Mouse (Mus musculus) cerebellum, adult 11 months (tissue): ENCODE results near the gene Pias3.
"Not testable (repeated sequence)": the region's sequence is repeated elsewhere in the genome, so short reads cannot be mapped to it uniquely, and the experiment has no call there.

Experiments used
- DNase-seq: peaks from one replicate; pipeline ENCODE4 v3.0.0; 2022

Pias3 gene

GRCm38 (mm10) chr3:96686057-96686456 is 10.1 kb upstream of the Pias3 start:
- not testable (repeated sequence) for DNase-seq

GRCm38 (mm10) chr3:96688854-96689253 is 7.3 kb upstream of the Pias3 start:
- no peak for DNase-seq

GRCm38 (mm10) chr3:96690298-96690697 is 5.9 kb upstream of the Pias3 start:
- no peak for DNase-seq

- DNase-seq = no peak
Observed at GRCm38 (mm10) chr3:96692506-96692905, 3.7 kb upstream of the Pias3 start.

- DNase-seq = no peak
Observed at GRCm38 (mm10) chr3:96693579-96693978, 2.6 kb upstream of the Pias3 start.

- peak; percentile 82 for DNase-seq
Observed at GRCm38 (mm10) chr3:96696766-96697732, 865 bp downstream of the Pias3 start.

- no peak for DNase-seq
Observed at GRCm38 (mm10) chr3:96698993-96699690, 3.0 kb downstream of the Pias3 start.

- no peak for DNase-seq
Observed at GRCm38 (mm10) chr3:96700376-96700775, 4.2 kb downstream of the Pias3 start.

- no peak for DNase-seq
Observed at GRCm38 (mm10) chr3:96701003-96701402, 4.8 kb downstream of the Pias3 start.

- no peak for DNase-seq
Observed at GRCm38 (mm10) chr3:96704778-96705177, 8.6 kb downstream of the Pias3 start.

- DNase-seq = no peak
Observed at GRCm38 (mm10) chr3:96706217-96706616, 10.0 kb downstream of the Pias3 start.

- no peak for DNase-seq
Observed at GRCm38 (mm10) chr3:96706984-96707383, 10.8 kb downstream of the Pias3 start.

- DNase-seq = peak; percentile 82
Observed at GRCm38 (mm10) chr3:96707903-96708683, 11.9 kb downstream of the Pias3 start, which contains the start of gene Nudt17. TSS of gene Nudt17 (minus strand) at chr3:96708562.

GRCm38 (mm10) chr3:96708684-96709064 is 12.5 kb downstream of the Pias3 start:
- DNase-seq = no peak

GRCm38 (mm10) chr3:96714286-96714685 is 18.1 kb downstream of the Pias3 start:
- no peak for DNase-seq

GRCm38 (mm10) chr3:96715854-96716253 is 19.7 kb downstream of the Pias3 start:
- no peak for DNase-seq

- DNase-seq = peak; percentile 76
Observed at GRCm38 (mm10) chr3:96719173-96719572, 23.0 kb downstream of the Pias3 start.

- peak; percentile 95 for DNase-seq
Observed at GRCm38 (mm10) chr3:96727343-96727827, 31.2 kb downstream of the Pias3 start, which contains the start of the genes Polr3c and Rnf115. TSS of gene Polr3c (minus strand) at chr3:96727628. TSS of gene Rnf115 (plus strand) at chr3:96727664.

- DNase-seq = no peak
Observed at GRCm38 (mm10) chr3:96727828-96728633, 31.8 kb downstream of the Pias3 start.

GRCm38 (mm10) chr3:96728634-96729402 is 32.6 kb downstream of the Pias3 start:
- DNase-seq = no peak

- no peak for DNase-seq
Observed at GRCm38 (mm10) chr3:96729403-96729784, 33.2 kb downstream of the Pias3 start.
